Mouse (Mus musculus) limb, embryonic 10.5 days (tissue): ENCODE measurements around the gene Nub1. TPM values are rescaled to one million over a fixed set of nuclear protein-coding genes. Genes with fewer than 3 reads are reported as not detected.
"Not testable (repeated sequence)": the region's sequence is repeated elsewhere in the genome, so short reads cannot be mapped to it uniquely, and the experiment has no call there.

ENCODE experiments used
- DNase-seq: peaks from one replicate; pipeline ENCODE4 v3.0.0-alpha.2; 2017; ENCODE audit warnings: low spot score
- H3K27ac ChIP-seq: fragments of 300-500 bp; sonication (generic); 2 replicates; pipeline ENCODE4 v1.5.1; 2016; ENCODE audit warnings: mild to moderate bottlenecking
- H3K27me3 ChIP-seq: fragments of 300-500 bp; sonication (generic); 2 replicates; pipeline ENCODE4 v1.6.1; 2016; ENCODE audit warnings: low read depth, mild to moderate bottlenecking; ENCODE audit not compliant: poor library complexity, severe bottlenecking
- H3K36me3 ChIP-seq: fragments of 300-500 bp; sonication (generic); 2 replicates; pipeline ENCODE4 v1.6.1; 2016; ENCODE audit warnings: mild to moderate bottlenecking, moderate library complexity
- H3K4me1 ChIP-seq: fragments of 300-500 bp; sonication (generic); 2 replicates; pipeline ENCODE4 v1.6.1; 2016
- H3K4me3 ChIP-seq: fragments of 300-500 bp; sonication (generic); 2 replicates; pipeline ENCODE4 v1.5.1; 2016; ENCODE audit warnings: mild to moderate bottlenecking, moderate library complexity
- H3K9me3 ChIP-seq: fragments of 300-500 bp; sonication (generic); replicated peaks from 2 replicates; pipeline ENCODE4 v1.6.1; 2016; ENCODE audit warnings: mild to moderate bottlenecking
- WGBS: fragments of 180-500 bp; shearing (Covaris S2); methylation state at CpG from one replicate; pipeline ENCODE4 v1.1.7; 2016; 5-methylcytosine and 5-hydroxymethylcytosine counted together
- polyA plus RNA-seq: library from polyadenylated mRNA; unstranded; fragments of >200 nt; fragmentation: Nextera tagmentation; extraction: Ambion mirVana; gene quantifications from 2 replicates; pipeline ENCODE4 v1.2.1, GENCODE M21; 2016

The Nub1 gene
- polyA plus RNA-seq, 1 experiment from 2014 or later, result 26.9 TPM

- WGBS, result 77% methylated on average over 3 of the region's 4 CpGs
Measured at GRCm38 (mm10) chr5:24659708-24660423, 25.5 kb upstream of the Nub1 start.

GRCm38 (mm10) chr5:24661457-24661856 lies 23.9 kb upstream of the Nub1 start:
- no peak for DNase-seq
- Histone ChIP-seq H3K36me3 (no peaks in the 10 kb centered on the region), H3K27me3 (no peaks in the 10 kb centered on the region), H3K4me3 (no peak overlapping the region), H3K27ac (no peak overlapping the region), H3K4me1 (no peaks in the 10 kb centered on the region), H3K9me3 (no peaks in the 10 kb centered on the region)
- 87% methylated on average over 6 of the region's 6 CpGs for WGBS

More at GRCm38 (mm10) chr5:24659708-24660423, 25.5 kb upstream of the Nub1 start:
- Histone ChIP-seq H3K4me3 (no peak overlapping the region), H3K9me3 (no peaks in the 10 kb centered on the region), H3K27ac (no peak overlapping the region), H3K36me3 (no peaks in the 10 kb centered on the region), H3K4me1 (no peaks in the 10 kb centered on the region), H3K27me3 (no peaks in the 10 kb centered on the region)
- no peak for DNase-seq

- no peaks in the 10 kb centered on the region for H3K36me3 ChIP-seq
- no peaks in the 10 kb centered on the region for H3K4me1 ChIP-seq
- DNase-seq, result peak; percentile 76
- no peaks in the 10 kb centered on the region for H3K27me3 ChIP-seq
- H3K27ac ChIP-seq, result no peak overlapping the region
- no peaks in the 10 kb centered on the region for H3K9me3 ChIP-seq
- H3K4me3 ChIP-seq, result no peak overlapping the region
- 43% methylated on average over 4 of the region's 4 CpGs for WGBS
Measured at GRCm38 (mm10) chr5:24674238-24674637, 11.1 kb upstream of the Nub1 start.

GRCm38 (mm10) chr5:24681436-24681835 lies 3.9 kb upstream of the Nub1 start:
- Histone ChIP-seq H3K4me1 (peaks cover 5% of the 10 kb centered on the region), H3K4me3 (no peak overlapping the region), H3K27ac (no peak overlapping the region), H3K9me3 (no peaks in the 10 kb centered on the region), H3K27me3 (no peaks in the 10 kb centered on the region), H3K36me3 (no peaks in the 10 kb centered on the region)
- DNase-seq, result no peak
- WGBS, result 59% methylated on average over 1 of the region's 1 CpGs

- Histone ChIP-seq H3K36me3 (peaks cover 9% of the 10 kb centered on the region), H3K27ac (peak overlapping the region; percentile 93), H3K4me3 (peak overlapping the region; percentile 95), H3K27me3 (no peaks in the 10 kb centered on the region), H3K4me1 (peaks cover 11% of the 10 kb centered on the region), H3K9me3 (no peaks in the 10 kb centered on the region)
- 26% methylated on average over 16 of the region's 16 CpGs for WGBS
- DNase-seq, result peak; percentile 51
Measured at GRCm38 (mm10) chr5:24684578-24685365, 560 bp upstream of the Nub1 start.

- peaks cover 11% of the 10 kb centered on the region for H3K4me1 ChIP-seq
- H3K9me3 ChIP-seq, result no peaks in the 10 kb centered on the region
- H3K27ac ChIP-seq, result peak overlapping the region; percentile 93
- 2% methylated on average over 15 of the region's 15 CpGs for WGBS
- no peaks in the 10 kb centered on the region for H3K27me3 ChIP-seq
- no peak for DNase-seq
- peak overlapping the region; percentile 95 for H3K4me3 ChIP-seq
- peaks cover 23% of the 10 kb centered on the region for H3K36me3 ChIP-seq
Measured at GRCm38 (mm10) chr5:24686176-24686575, 844 bp downstream of the Nub1 start.

GRCm38 (mm10) chr5:24686671-24687420 lies 1.5 kb downstream of the Nub1 start:
- not testable (repeated sequence) for H3K27ac ChIP-seq, H3K27me3 ChIP-seq, DNase-seq, H3K9me3 ChIP-seq
- Histone ChIP-seq H3K4me1 (peaks cover 11% of the 10 kb centered on the region), H3K4me3 (peak overlapping the region; percentile 95), H3K36me3 (peaks cover 30% of the 10 kb centered on the region)
- WGBS, result 82% methylated on average over 16 of the region's 16 CpGs

GRCm38 (mm10) chr5:24687696-24688095 lies 2.4 kb downstream of the Nub1 start:
- Histone ChIP-seq H3K27ac (no peak overlapping the region), H3K4me1 (peaks cover 11% of the 10 kb centered on the region), H3K36me3 (peaks cover 38% of the 10 kb centered on the region), H3K9me3 (no peaks in the 10 kb centered on the region), H3K27me3 (no peaks in the 10 kb centered on the region), H3K4me3 (no peak overlapping the region)
- 84% methylated on average over 1 of the region's 1 CpGs for WGBS
- no peak for DNase-seq

GRCm38 (mm10) chr5:24696704-24697103 lies 11.4 kb downstream of the Nub1 start:
- no peaks in the 10 kb centered on the region for H3K9me3 ChIP-seq
- 87% methylated on average over 3 of the region's 3 CpGs for WGBS
- H3K4me1 ChIP-seq, result no peaks in the 10 kb centered on the region
- H3K4me3 ChIP-seq, result no peak overlapping the region
- no peaks in the 10 kb centered on the region for H3K27me3 ChIP-seq
- H3K27ac ChIP-seq, result no peak overlapping the region
- peaks cover 99% of the 10 kb centered on the region for H3K36me3 ChIP-seq
- DNase-seq, result no peak

GRCm38 (mm10) chr5:24701271-24701670 lies 15.9 kb downstream of the Nub1 start:
- Histone ChIP-seq H3K36me3 (peaks cover 100% of the 10 kb centered on the region), H3K9me3 (no peaks in the 10 kb centered on the region), H3K27ac (no peak overlapping the region), H3K4me3 (no peak overlapping the region), H3K4me1 (no peaks in the 10 kb centered on the region), H3K27me3 (no peaks in the 10 kb centered on the region)
- no peak for DNase-seq
- 90% methylated on average over 3 of the region's 3 CpGs for WGBS

- no peak overlapping the region for H3K27ac ChIP-seq
- no peaks in the 10 kb centered on the region for H3K4me1 ChIP-seq
- WGBS, result 94% methylated on average over 8 of the region's 8 CpGs
- H3K36me3 ChIP-seq, result peaks cover 100% of the 10 kb centered on the region
- no peak overlapping the region for H3K4me3 ChIP-seq
- no peak for DNase-seq
- no peaks in the 10 kb centered on the region for H3K27me3 ChIP-seq
- no peaks in the 10 kb centered on the region for H3K9me3 ChIP-seq
Measured at GRCm38 (mm10) chr5:24704615-24705014, 19.3 kb downstream of the Nub1 start.

- no peak overlapping the region for H3K27ac ChIP-seq
- WGBS, result 89% methylated on average over 2 of the region's 2 CpGs
- DNase-seq, result no peak
- H3K27me3 ChIP-seq, result no peaks in the 10 kb centered on the region
- H3K4me1 ChIP-seq, result peaks cover 6% of the 10 kb centered on the region; the same call in 1 of the 2 replicates
- 0 out of 2 replicates have a peak, but pooled peaks cover 2% of the 10 kb centered on the region for H3K9me3 ChIP-seq
- no peak overlapping the region for H3K4me3 ChIP-seq
- H3K36me3 ChIP-seq, result peaks cover 100% of the 10 kb centered on the region
Measured at GRCm38 (mm10) chr5:24709962-24710361, 24.6 kb downstream of the Nub1 start.
